Mouse (Mus musculus) neural tube, embryonic 15.5 days (tissue): Measurements from ENCODE around the gene Gdnf. TPM values are rescaled to one million over a fixed set of nuclear protein-coding genes. Genes with fewer than 3 reads are reported as not detected.

Source experiments
- ATAC-seq: fragments of 200-750 bp; cut with Nextera tagmentation; 2 replicates; pipeline ENCODE4 v1.8.0; 2017; ENCODE audit warnings: mild to moderate bottlenecking, moderate TSS enrichment, moderate library complexity; ENCODE audit not compliant: low FRiP score
- H3K27ac ChIP-seq: fragments of 300-500 bp; sonication (generic); replicated peaks from 2 replicates; pipeline ENCODE4 v1.5.1; 2015; ENCODE audit warnings: mild to moderate bottlenecking, inconsistent platforms
- H3K27me3 ChIP-seq: fragments of 300-500 bp; sonication (generic); replicated peaks from 2 replicates; pipeline ENCODE4 v1.6.1; 2015; ENCODE audit warnings: inconsistent platforms
- H3K36me3 ChIP-seq: fragments of 300-500 bp; sonication (generic); 2 replicates; pipeline ENCODE4 v1.6.1; 2015; ENCODE audit warnings: inconsistent platforms
- H3K4me1 ChIP-seq: fragments of 300-500 bp; sonication (generic); 2 replicates; pipeline ENCODE4 v1.6.1; 2015; ENCODE audit warnings: inconsistent platforms
- H3K4me2 ChIP-seq: fragments of 300-500 bp; sonication (generic); 2 replicates; pipeline ENCODE4 v1.6.1; 2015; ENCODE audit warnings: inconsistent platforms, mild to moderate bottlenecking, moderate library complexity
- H3K4me3 ChIP-seq: fragments of 300-500 bp; sonication (generic); replicated peaks from 2 replicates; pipeline ENCODE4 v1.5.1; 2015; ENCODE audit warnings: mild to moderate bottlenecking, inconsistent platforms
- H3K9ac ChIP-seq: fragments of 300-500 bp; sonication (generic); replicated peaks from 2 replicates; pipeline ENCODE4 v1.6.1; 2015; ENCODE audit warnings: mild to moderate bottlenecking, inconsistent platforms
- H3K9me3 ChIP-seq: fragments of 300-500 bp; sonication (generic); replicated peaks from 2 replicates; pipeline ENCODE4 v1.6.1; 2016; ENCODE audit warnings: inconsistent platforms
- WGBS: fragments of 180-500 bp; shearing (Covaris S2); methylation state at CpG from one replicate; pipeline ENCODE4 v1.1.7; 2015; ENCODE audit warnings: mixed read lengths; 5-methylcytosine and 5-hydroxymethylcytosine counted together
- polyA plus RNA-seq: library from polyadenylated mRNA; unstranded; fragments of >200 nt; fragmentation: Nextera tagmentation; extraction: Ambion mirVana; gene quantifications from 2 replicates; pipeline ENCODE4 v1.2.1, GENCODE M21; 2015

Gene Gdnf
- polyA plus RNA-seq, 1 experiment from 2014 or later = 0.10 TPM

DNA sequence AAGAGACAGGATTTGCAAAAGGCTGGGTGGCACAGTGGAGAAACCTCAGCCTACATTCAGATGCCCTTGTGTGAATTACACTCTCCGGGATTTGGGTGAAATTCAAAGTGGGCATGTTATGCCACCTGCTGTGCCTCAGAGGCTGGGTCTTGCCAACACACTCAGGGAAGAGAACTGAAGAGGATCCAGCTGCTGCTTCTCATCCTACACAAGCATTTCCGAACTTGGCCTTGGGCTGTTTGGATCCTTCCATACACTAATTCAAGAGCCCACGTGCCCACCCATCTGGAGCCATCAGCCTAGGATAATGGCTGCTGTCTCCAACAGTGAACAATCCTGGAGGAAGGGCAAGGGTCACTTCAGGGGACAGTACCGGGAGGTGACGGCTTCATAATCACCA is 52.7 kb downstream of the Gdnf start:
- H3K27ac ChIP-seq = no peak overlapping the region
- WGBS = 66% methylated on average over 5 of the region's 5 CpGs
- no peak overlapping the region for H3K4me3 ChIP-seq
- no peak for ATAC-seq
- no peaks in the 10 kb centered on the region for H3K9me3 ChIP-seq
- H3K4me2 ChIP-seq = no peak overlapping the region
- no peak overlapping the region for H3K9ac ChIP-seq
- H3K4me1 ChIP-seq = no peaks in the 10 kb centered on the region
- no peaks in the 10 kb centered on the region for H3K27me3 ChIP-seq
- H3K36me3 ChIP-seq = no peaks in the 10 kb centered on the region

DNA sequence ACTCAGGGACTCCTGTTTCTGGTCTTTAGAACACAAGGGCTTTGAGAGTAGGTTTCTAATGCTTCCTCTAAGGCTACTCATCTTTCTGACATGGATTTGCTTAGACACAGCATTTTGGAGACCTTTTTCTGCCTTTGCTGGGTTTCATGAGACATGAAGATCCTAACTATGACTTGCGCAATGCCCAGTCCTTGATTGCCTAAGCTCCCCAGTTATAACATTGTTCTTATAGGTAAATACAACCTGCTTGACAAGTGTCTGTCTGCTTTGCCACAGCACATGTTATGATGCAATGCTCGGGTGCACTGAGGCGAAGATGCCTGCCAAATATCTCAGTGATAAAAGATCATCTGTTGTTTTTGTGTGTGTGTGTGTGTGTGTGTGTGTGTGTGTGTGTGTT is 54.7 kb downstream of the Gdnf start:
- Histone ChIP-seq H3K4me3 (no peak overlapping the region), H3K4me1 (no peaks in the 10 kb centered on the region), H3K9ac (no peak overlapping the region), H3K36me3 (no peaks in the 10 kb centered on the region), H3K9me3 (no peaks in the 10 kb centered on the region), H3K27ac (no peak overlapping the region), H3K4me2 (no peak overlapping the region), H3K27me3 (no peaks in the 10 kb centered on the region)
- 91% methylated on average over 3 of the region's 3 CpGs for WGBS
- ATAC-seq = no peak

DNA sequence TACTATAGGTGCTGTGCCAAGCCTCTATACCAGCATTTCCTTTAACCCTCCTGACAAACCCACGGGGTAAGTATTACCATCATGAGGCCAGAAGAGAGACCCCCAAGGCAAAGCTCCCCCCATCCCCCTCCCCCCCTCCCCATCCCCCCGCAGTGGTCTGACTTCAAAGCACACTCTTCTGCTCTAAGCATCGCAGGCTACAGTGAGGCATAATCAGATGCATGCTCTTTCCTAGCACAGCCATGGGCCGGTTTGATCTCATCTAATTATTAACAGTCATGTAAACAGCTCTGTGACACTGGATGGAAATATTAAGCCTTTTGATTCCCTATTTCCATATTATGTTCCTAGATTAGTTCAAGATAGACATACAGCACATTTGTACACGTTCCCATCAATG is 61.8 kb downstream of the Gdnf start:
- Histone ChIP-seq H3K4me3 (no peak overlapping the region), H3K9me3 (no peaks in the 10 kb centered on the region), H3K27ac (no peak overlapping the region), H3K4me2 (no peak overlapping the region), H3K27me3 (no peaks in the 10 kb centered on the region), H3K4me1 (no peaks in the 10 kb centered on the region), H3K9ac (no peak overlapping the region), H3K36me3 (no peaks in the 10 kb centered on the region)
- WGBS = 82% methylated on average over 5 of the region's 5 CpGs
- no peak for ATAC-seq

DNA sequence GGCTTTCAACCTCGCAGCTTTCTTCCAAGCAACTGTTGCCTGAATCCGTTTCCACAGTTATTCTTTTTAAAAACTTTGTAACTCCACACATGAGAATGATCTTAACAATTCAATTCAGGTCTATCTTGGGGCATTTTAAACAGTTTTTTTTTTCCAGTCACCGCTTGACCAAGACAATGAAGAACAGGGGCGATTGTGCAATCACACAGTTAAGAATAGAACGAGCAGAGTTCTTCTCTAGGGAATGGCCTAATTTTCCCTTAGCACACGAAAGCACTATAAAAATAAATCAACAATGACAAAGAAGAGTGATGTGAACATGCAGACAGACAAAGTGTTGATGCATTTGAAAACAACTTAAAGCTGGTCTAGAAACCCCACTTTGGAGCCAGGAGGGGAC is 65.2 kb downstream of the Gdnf start:
- no peak overlapping the region for H3K4me2 ChIP-seq
- H3K36me3 ChIP-seq = no peaks in the 10 kb centered on the region
- H3K27me3 ChIP-seq = no peaks in the 10 kb centered on the region
- WGBS = 41% methylated on average over 6 of the region's 6 CpGs
- ATAC-seq = no peak
- H3K27ac ChIP-seq = no peak overlapping the region
- no peak overlapping the region for H3K9ac ChIP-seq
- H3K4me3 ChIP-seq = no peak overlapping the region
- peaks cover 6% of the 10 kb centered on the region; the same call in 1 of the 2 replicates for H3K4me1 ChIP-seq
- no peaks in the 10 kb centered on the region for H3K9me3 ChIP-seq

DNA sequence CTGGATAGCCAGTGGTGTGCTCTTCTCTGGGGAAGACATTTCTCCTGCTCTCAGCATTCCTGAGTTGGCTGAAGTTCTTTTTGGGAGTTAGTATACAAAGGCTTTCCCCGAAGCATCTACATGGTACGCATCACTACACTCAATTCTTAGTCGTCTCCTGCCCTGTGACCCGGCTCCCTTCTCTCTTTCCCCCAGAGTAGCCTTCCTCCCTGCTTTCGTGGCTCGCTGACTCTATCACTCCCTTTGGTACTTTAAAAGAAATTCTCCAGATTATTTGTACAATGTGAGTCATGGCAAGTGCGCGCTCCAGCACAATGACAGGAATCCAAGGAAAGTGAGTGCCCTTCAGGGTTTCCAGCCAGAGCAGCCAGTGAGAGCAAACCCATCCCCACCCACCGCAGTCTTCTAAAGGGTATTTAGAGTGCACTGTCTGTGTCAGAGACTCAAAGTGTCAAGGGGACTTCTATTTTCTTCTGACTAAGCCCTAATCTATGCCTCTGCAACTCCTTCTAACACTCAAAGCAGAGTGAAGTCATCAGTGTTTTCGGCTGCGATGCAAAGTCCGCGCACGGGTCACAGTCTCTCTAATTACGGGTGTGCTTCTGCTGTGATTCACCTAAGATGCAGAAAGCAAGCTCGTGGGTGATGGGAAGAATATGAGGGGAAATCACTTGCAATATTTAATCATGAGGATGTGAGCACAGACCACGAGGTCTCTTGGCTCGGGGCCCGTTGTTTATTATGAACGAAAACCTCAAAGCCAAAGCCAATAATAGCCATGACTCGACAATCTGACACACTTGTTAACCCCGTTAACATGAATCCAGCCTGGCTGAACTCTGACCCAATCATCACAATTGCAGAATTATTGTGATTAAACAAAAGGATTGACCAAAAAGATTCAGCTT is 67.2 kb downstream of the Gdnf start:
- 37% methylated on average over 22 of the region's 22 CpGs for WGBS
- Histone ChIP-seq H3K27ac (no peak overlapping the region), H3K36me3 (peaks cover 6% of the 10 kb centered on the region; the same call in 1 of the 2 replicates), H3K9ac (no peak overlapping the region), H3K9me3 (no peaks in the 10 kb centered on the region), H3K4me3 (no peak overlapping the region), H3K4me1 (peaks cover 6% of the 10 kb centered on the region; the same call in 1 of the 2 replicates), H3K27me3 (no peaks in the 10 kb centered on the region), H3K4me2 (no peak overlapping the region)
- ATAC-seq = peak; percentile 15; the same call in 1 of the 2 replicates

DNA sequence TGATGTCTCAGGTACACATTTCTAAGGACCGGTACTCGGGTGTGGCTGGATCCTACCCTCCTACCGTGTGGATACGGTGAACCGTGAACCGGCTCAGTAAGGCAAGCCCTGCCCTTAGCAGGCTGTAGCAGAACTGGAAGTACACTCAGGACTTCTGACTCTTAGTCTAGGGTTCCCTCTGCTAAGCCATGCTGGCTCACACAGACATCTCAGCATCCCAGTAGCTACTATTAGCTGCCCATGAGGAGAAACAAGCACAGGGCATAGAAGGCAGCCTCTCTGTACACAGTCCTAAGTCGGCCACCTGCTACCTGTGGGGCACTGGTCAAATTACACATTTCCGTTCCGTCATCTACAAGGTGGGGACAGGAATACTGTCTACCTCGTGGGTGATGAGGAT is 68.2 kb downstream of the Gdnf start:
- WGBS = 88% methylated on average over 10 of the region's 10 CpGs

DNA sequence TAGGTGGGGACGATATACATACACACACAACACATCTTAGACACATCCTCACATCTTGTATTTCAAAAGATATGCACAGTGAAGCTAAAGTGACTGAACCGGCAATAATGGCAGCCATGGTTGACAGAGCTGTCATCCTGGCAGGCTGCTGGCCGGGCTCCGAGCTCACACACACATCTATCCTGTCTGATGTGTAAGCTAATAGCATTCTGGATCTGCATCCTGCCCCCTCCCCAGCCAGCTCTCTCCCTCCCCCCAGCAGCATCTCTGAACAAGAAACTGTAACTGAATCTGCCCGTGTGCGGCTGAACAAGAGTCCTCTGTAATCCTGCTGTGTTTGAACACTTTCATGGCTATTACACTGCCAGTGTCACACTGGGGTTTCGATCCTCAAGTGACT is 69.3 kb downstream of the Gdnf start:
- no peak overlapping the region for H3K27ac ChIP-seq
- no peak overlapping the region for H3K4me2 ChIP-seq
- no peak overlapping the region for H3K4me3 ChIP-seq
- no peak for ATAC-seq
- peaks cover 6% of the 10 kb centered on the region; the same call in 1 of the 2 replicates for H3K4me1 ChIP-seq
- H3K36me3 ChIP-seq = peaks cover 9% of the 10 kb centered on the region; the same call in 1 of the 2 replicates
- WGBS = 52% methylated on average over 7 of the region's 7 CpGs
- H3K27me3 ChIP-seq = no peaks in the 10 kb centered on the region
- H3K9me3 ChIP-seq = no peaks in the 10 kb centered on the region
- no peak overlapping the region for H3K9ac ChIP-seq

More for the DNA sequence above, 68.2 kb downstream of the Gdnf start:
- no peaks in the 10 kb centered on the region for H3K27me3 ChIP-seq
- H3K9ac ChIP-seq = no peak overlapping the region
- no peak overlapping the region for H3K27ac ChIP-seq
- H3K4me1 ChIP-seq = peaks cover 6% of the 10 kb centered on the region; the same call in 1 of the 2 replicates
- no peak overlapping the region for H3K4me3 ChIP-seq
- H3K36me3 ChIP-seq = peaks cover 9% of the 10 kb centered on the region; the same call in 1 of the 2 replicates
- H3K4me2 ChIP-seq = no peak overlapping the region
- ATAC-seq = no peak
- H3K9me3 ChIP-seq = no peaks in the 10 kb centered on the region

DNA sequence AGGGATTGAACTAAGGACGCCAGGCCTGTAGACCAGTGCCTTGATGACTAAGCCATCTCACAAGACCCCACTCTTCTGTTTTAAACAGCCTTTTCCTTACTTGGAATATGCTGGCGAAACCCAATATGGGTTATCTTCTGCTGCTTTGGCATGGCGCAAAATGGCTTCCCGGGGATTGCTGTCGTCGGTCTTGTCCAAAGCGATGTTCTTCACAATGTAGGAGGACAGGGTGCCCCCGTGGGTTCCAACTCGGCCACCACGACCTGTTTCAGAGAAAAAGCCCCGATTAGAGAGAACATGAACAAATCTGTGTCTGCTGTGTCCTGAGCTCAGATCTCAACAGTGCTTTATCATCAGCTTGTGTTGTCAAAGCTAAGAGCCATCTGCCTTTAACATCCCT is 73.5 kb downstream of the Gdnf start:
- no peak overlapping the region for H3K4me3 ChIP-seq
- H3K9ac ChIP-seq = no peak overlapping the region
- WGBS = 96% methylated on average over 11 of the region's 11 CpGs
- H3K27me3 ChIP-seq = no peaks in the 10 kb centered on the region
- H3K36me3 ChIP-seq = peaks cover 9% of the 10 kb centered on the region; the same call in 1 of the 2 replicates
- no peak for ATAC-seq
- no peaks in the 10 kb centered on the region for H3K9me3 ChIP-seq
- no peaks in the 10 kb centered on the region for H3K4me1 ChIP-seq
- H3K27ac ChIP-seq = no peak overlapping the region
- H3K4me2 ChIP-seq = no peak overlapping the region

DNA sequence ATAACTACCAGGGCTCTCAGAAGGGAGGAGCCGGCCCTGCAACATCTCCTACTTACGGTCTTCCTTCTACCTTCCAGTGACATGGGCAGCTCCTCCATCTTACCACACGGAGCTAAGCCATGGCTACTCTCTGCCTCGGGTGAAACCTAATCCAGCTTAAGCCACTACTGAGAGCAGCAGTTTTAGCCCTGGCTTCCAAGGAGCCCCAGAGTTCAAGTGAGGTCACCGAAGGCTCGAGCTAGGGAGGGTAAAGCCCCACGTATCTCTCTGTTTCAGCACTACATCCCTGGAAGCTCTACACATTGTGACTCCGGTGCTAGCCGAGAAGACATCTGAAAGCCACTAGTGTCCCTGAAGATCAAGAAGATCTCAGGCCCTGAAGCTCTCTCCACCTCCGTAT is 74.5 kb downstream of the Gdnf start:
- H3K9me3 ChIP-seq = no peaks in the 10 kb centered on the region
- no peak for ATAC-seq
- H3K4me3 ChIP-seq = no peak overlapping the region
- H3K4me1 ChIP-seq = no peaks in the 10 kb centered on the region
- H3K27me3 ChIP-seq = no peaks in the 10 kb centered on the region
- no peak overlapping the region for H3K9ac ChIP-seq
- peaks cover 9% of the 10 kb centered on the region; the same call in 1 of the 2 replicates for H3K36me3 ChIP-seq
- H3K27ac ChIP-seq = no peak overlapping the region
- WGBS = 83% methylated on average over 10 of the region's 10 CpGs
- H3K4me2 ChIP-seq = no peak overlapping the region

DNA sequence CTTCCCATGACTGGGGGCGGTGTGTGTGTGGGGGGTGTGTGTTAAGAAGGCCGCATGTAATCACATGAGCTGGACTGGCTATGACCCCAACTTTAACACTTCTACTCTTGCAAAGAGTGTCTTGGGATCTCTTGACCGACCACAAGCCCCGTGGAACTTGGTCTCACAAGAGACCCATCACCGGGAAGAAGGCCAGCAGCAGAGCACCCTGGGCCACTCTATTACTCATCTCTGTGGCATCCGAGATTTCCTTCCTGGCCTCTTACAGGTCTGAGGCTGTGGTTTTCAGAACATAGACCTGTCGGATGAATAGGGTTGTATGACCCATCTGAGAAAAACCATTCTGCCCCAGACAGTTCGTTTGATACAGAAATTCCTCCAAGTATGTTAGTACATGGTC is 75.9 kb downstream of the Gdnf start:
- Histone ChIP-seq H3K9ac (no peak overlapping the region), H3K4me3 (no peak overlapping the region), H3K4me2 (no peak overlapping the region), H3K27ac (no peak overlapping the region), H3K36me3 (peaks cover 8% of the 10 kb centered on the region; the same call in 1 of the 2 replicates), H3K27me3 (no peaks in the 10 kb centered on the region), H3K9me3 (no peaks in the 10 kb centered on the region), H3K4me1 (no peaks in the 10 kb centered on the region)
- no peak for ATAC-seq
- WGBS = 90% methylated on average over 8 of the region's 8 CpGs
